Mouse (Mus musculus): ENCODE measurements around the gene Uhrf1. TPM values are rescaled to one million over a fixed set of nuclear protein-coding genes. Genes with fewer than 3 reads are reported as not detected.
"Not testable (repeated sequence)": the region's sequence is repeated elsewhere in the genome, so short reads cannot be mapped to it uniquely, and the experiment has no call there.

Uhrf1 gene
- 14.1 and 15.9 TPM in 2 replicates for polyA plus RNA-seq (2014; fragmentation: Nextera tagmentation; extraction: Ambion mirVana)

- peak; percentile 29 for ATAC-seq (ENCODE audit: low FRiP score)
These were observed at the start of gene Uhrf1 for GRCm38 (mm10) chr17:56303160-56303846. TSS of gene Uhrf1 (plus strand) at chr17:56303321.

GRCm38 (mm10) chr17:56254695-56255094 lies 48.4 kb upstream of the Uhrf1 start:
- DNase-seq (ENCODE audit: low spot score) = no peak
- Histone ChIP-seq H3K4me1 (replicated peaks; ENCODE audit: control insufficient read depth, insufficient read depth, low read length) (peaks cover 27% of the 10 kb centered on the region), H3K36me3 (replicated peaks; ENCODE audit: control insufficient read depth, insufficient read depth) (peaks cover 20% of the 10 kb centered on the region), H3K27ac (no peak overlapping the region; the same call in 1 of the 2 replicates), H3K4me2 (replicated peaks) (no peak overlapping the region), H3K9ac (no peak overlapping the region), H3K27me3 (ENCODE audit: control insufficient read depth, insufficient read depth, low read length) (no peaks in the 10 kb centered on the region), H3K4me3 (replicated peaks; ENCODE audit: low read length) (no peak overlapping the region), H3K9me3 (ENCODE audit: control insufficient read depth, low read length) (no peaks in the 10 kb centered on the region)
- WGBS = 85% methylated on average over 4 of the region's 4 CpGs
- no peak for ATAC-seq (ENCODE audit: low FRiP score)

More at GRCm38 (mm10) chr17:56303160-56303846, at the start of gene Uhrf1:
- peak within 1 kb of the TSS; percentile 82 for H3K4me2 ChIP-seq (replicated peaks)
- peak within 1 kb of the TSS; percentile 80 for H3K4me3 ChIP-seq (replicated peaks; ENCODE audit: low read length)
- DNase-seq (ENCODE audit: low spot score) = peak; percentile 43
- WGBS = under 1% methylated on average over 43 of the region's 43 CpGs
- no peak within 1 kb of the TSS; the same call in 1 of the 2 replicates for H3K27ac ChIP-seq
- no peaks in the 10 kb centered on the region for H3K9me3 ChIP-seq (ENCODE audit: control insufficient read depth, low read length)
- peaks cover 7% of the 10 kb centered on the region; the same call in 1 of the 2 replicates for H3K4me1 ChIP-seq (replicated peaks; ENCODE audit: control insufficient read depth, insufficient read depth, low read length)
- no peaks in the 10 kb centered on the region for H3K36me3 ChIP-seq (replicated peaks; ENCODE audit: control insufficient read depth, insufficient read depth)
- H3K9ac ChIP-seq = peak within 1 kb of the TSS; percentile 61
- H3K27me3 ChIP-seq (ENCODE audit: control insufficient read depth, insufficient read depth, low read length) = no peaks in the 10 kb centered on the region; the same call in 1 of the 2 replicates

- Histone ChIP-seq H3K4me2 (replicated peaks) (peak overlapping the region; percentile 59), H3K4me1 (replicated peaks; ENCODE audit: control insufficient read depth, insufficient read depth, low read length) (peaks cover 34% of the 10 kb centered on the region), H3K36me3 (replicated peaks; ENCODE audit: control insufficient read depth, insufficient read depth) (peaks cover 27% of the 10 kb centered on the region), H3K27me3 (ENCODE audit: control insufficient read depth, insufficient read depth, low read length) (no peaks in the 10 kb centered on the region), H3K9me3 (ENCODE audit: control insufficient read depth, low read length) (no peaks in the 10 kb centered on the region), H3K4me3 (replicated peaks; ENCODE audit: low read length) (peak overlapping the region; percentile 62; the same call in 1 of the 2 replicates), H3K9ac (peak overlapping the region; percentile 38; the same call in 1 of the 2 replicates), H3K27ac (peak overlapping the region; percentile 75)
- DNase-seq (ENCODE audit: low spot score) (peak; percentile 53), ATAC-seq (ENCODE audit: low FRiP score) (peak; percentile 6; the same call in 1 of the 2 replicates)
- WGBS = 15% methylated on average over 9 of the region's 9 CpGs
These were observed 47.7 kb upstream of the Uhrf1 start for GRCm38 (mm10) chr17:56255429-56255828.

GRCm38 (mm10) chr17:56255863-56256238 lies 47.3 kb upstream of the Uhrf1 start:
- Histone ChIP-seq H3K27ac (peak overlapping the region; percentile 89), H3K4me1 (replicated peaks; ENCODE audit: control insufficient read depth, insufficient read depth, low read length) (peaks cover 38% of the 10 kb centered on the region), H3K9me3 (ENCODE audit: control insufficient read depth, low read length) (no peaks in the 10 kb centered on the region), H3K9ac (peak overlapping the region; percentile 51; the same call in 1 of the 2 replicates), H3K27me3 (ENCODE audit: control insufficient read depth, insufficient read depth, low read length) (no peaks in the 10 kb centered on the region), H3K4me3 (replicated peaks; ENCODE audit: low read length) (peak overlapping the region; percentile 62), H3K36me3 (replicated peaks; ENCODE audit: control insufficient read depth, insufficient read depth) (peaks cover 31% of the 10 kb centered on the region), H3K4me2 (replicated peaks) (peak overlapping the region; percentile 59)
- WGBS = 0% methylated on average over 32 of the region's 32 CpGs
- DNase-seq (ENCODE audit: low spot score) (peak; percentile 99), ATAC-seq (ENCODE audit: low FRiP score) (peak; percentile 92)

- peak; percentile 98 for DNase-seq (ENCODE audit: low spot score)
- WGBS = under 1% methylated on average over 28 of the region's 28 CpGs
- Histone ChIP-seq H3K9ac (peak within 1 kb of the TSS; percentile 67), H3K4me3 (replicated peaks; ENCODE audit: low read length) (peak within 1 kb of the TSS; percentile 62), H3K27ac (peak within 1 kb of the TSS; percentile 89), H3K4me1 (replicated peaks; ENCODE audit: control insufficient read depth, insufficient read depth, low read length) (peaks cover 35% of the 10 kb centered on the region), H3K36me3 (replicated peaks; ENCODE audit: control insufficient read depth, insufficient read depth) (peaks cover 36% of the 10 kb centered on the region), H3K27me3 (ENCODE audit: control insufficient read depth, insufficient read depth, low read length) (no peaks in the 10 kb centered on the region), H3K4me2 (replicated peaks) (peak within 1 kb of the TSS; percentile 96), H3K9me3 (ENCODE audit: control insufficient read depth, low read length) (no peaks in the 10 kb centered on the region)
- ATAC-seq (ENCODE audit: low FRiP score) = peak; percentile 90
These were observed 46.8 kb upstream of the Uhrf1 start, which contains the start of gene Fem1a for GRCm38 (mm10) chr17:56256239-56256881. TSS of gene Fem1a (plus strand) at chr17:56256810.

GRCm38 (mm10) chr17:56257181-56257894 lies 45.8 kb upstream of the Uhrf1 start:
- Histone ChIP-seq H3K4me3 (replicated peaks; ENCODE audit: low read length) (peak overlapping the region; percentile 62), H3K27ac (peak overlapping the region; percentile 87), H3K27me3 (ENCODE audit: control insufficient read depth, insufficient read depth, low read length) (no peaks in the 10 kb centered on the region), H3K9ac (peak overlapping the region; percentile 67), H3K36me3 (replicated peaks; ENCODE audit: control insufficient read depth, insufficient read depth) (peaks cover 44% of the 10 kb centered on the region), H3K4me1 (replicated peaks; ENCODE audit: control insufficient read depth, insufficient read depth, low read length) (peaks cover 33% of the 10 kb centered on the region), H3K4me2 (replicated peaks) (peak overlapping the region; percentile 96), H3K9me3 (ENCODE audit: control insufficient read depth, low read length) (no peaks in the 10 kb centered on the region)
- 13% methylated on average over 58 of the region's 58 CpGs for WGBS
- ATAC-seq (ENCODE audit: low FRiP score) = no peak
- no peak for DNase-seq (ENCODE audit: low spot score)

- not testable (repeated sequence) for H3K27me3 ChIP-seq (ENCODE audit: control insufficient read depth, insufficient read depth, low read length); H3K4me3 ChIP-seq (replicated peaks; ENCODE audit: low read length); DNase-seq (ENCODE audit: low spot score); ATAC-seq (ENCODE audit: low FRiP score); H3K9ac ChIP-seq; H3K9me3 ChIP-seq (ENCODE audit: control insufficient read depth, low read length); H3K27ac ChIP-seq
- WGBS = 93% methylated on average over 19 of the region's 19 CpGs
- Histone ChIP-seq H3K4me1 (replicated peaks; ENCODE audit: control insufficient read depth, insufficient read depth, low read length) (peaks cover 33% of the 10 kb centered on the region), H3K36me3 (replicated peaks; ENCODE audit: control insufficient read depth, insufficient read depth) (peaks cover 54% of the 10 kb centered on the region), H3K4me2 (replicated peaks) (peak overlapping the region; percentile 96)
These were observed 44.9 kb upstream of the Uhrf1 start for GRCm38 (mm10) chr17:56258269-56258668.

- H3K27me3 ChIP-seq (ENCODE audit: control insufficient read depth, insufficient read depth, low read length); H3K9me3 ChIP-seq (ENCODE audit: control insufficient read depth, low read length); H3K9ac ChIP-seq; DNase-seq (ENCODE audit: low spot score); H3K27ac ChIP-seq; H3K4me3 ChIP-seq (replicated peaks; ENCODE audit: low read length); ATAC-seq (ENCODE audit: low FRiP score): not testable (repeated sequence)
- Histone ChIP-seq H3K36me3 (replicated peaks; ENCODE audit: control insufficient read depth, insufficient read depth) (peaks cover 54% of the 10 kb centered on the region), H3K4me1 (replicated peaks; ENCODE audit: control insufficient read depth, insufficient read depth, low read length) (peaks cover 33% of the 10 kb centered on the region), H3K4me2 (replicated peaks) (peak overlapping the region; percentile 21)
- WGBS = 73% methylated on average over 2 of the region's 2 CpGs
These were observed 44.3 kb upstream of the Uhrf1 start for GRCm38 (mm10) chr17:56258812-56259211.
